Mouse (Mus musculus): ENCODE data around the gene Dnah8. TPM values are rescaled to one million over a fixed set of nuclear protein-coding genes. Genes with fewer than 3 reads are reported as not detected.

Dnah8 gene
- polyA plus RNA-seq, 1 experiment from 2014 or later, result 9.8 TPM

- WGBS, result 81% methylated on average over 7 of the region's 7 CpGs
- ATAC-seq, result no peak
These were observed 200.3 kb downstream of the Dnah8 start for GRCm38 (mm10) chr17:30824473-30824872.

DNA sequence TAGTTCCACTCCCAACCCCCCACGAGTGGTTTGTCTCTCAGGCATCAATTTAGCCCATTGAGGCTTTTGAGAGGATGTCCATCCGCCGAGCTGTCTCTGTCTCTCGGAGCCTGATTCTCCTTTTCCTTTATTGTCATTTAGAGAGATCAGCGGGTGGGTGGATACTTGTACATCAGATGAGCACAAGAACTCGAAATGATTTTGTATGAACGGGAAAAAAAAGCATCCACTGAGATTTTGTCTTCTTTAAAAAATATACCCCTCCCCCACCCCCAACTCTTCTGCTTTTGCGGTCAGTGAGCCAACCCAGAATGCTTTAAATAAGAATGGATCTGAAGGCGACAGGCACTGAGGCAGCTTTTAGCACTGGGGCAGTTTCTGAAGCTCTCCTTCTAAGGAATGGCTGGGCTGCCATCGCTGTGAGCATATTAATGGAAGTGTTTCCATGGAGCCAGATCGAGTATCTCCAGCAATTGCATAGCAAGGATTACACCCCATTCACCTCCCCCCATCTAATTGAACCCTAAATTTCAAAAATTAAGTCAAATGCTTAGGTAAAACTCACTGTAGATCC, 201.7 kb downstream of the Dnah8 start:
- WGBS, result 73% methylated on average over 11 of the region's 11 CpGs

More at GRCm38 (mm10) chr17:30824473-30824872, 200.3 kb downstream of the Dnah8 start:
- H3K4me1 ChIP-seq (ENCODE audit: insufficient read depth, low read depth, low read length), result no peaks in the 10 kb centered on the region; the same call in 1 of the 2 replicates
- H3K9ac ChIP-seq (replicated peaks; ENCODE audit: low read depth), result no peak overlapping the region
- no peaks in the 10 kb centered on the region for H3K9me3 ChIP-seq (ENCODE audit: low read length)
- no peaks in the 10 kb centered on the region for H3K36me3 ChIP-seq (ENCODE audit: insufficient read depth, low read length)
- no peak overlapping the region for H3K27ac ChIP-seq (ENCODE audit: low read length)
- DNase-seq (ENCODE audit: low spot score), result no peak
- H3K4me3 ChIP-seq (ENCODE audit: low read depth, low read length), result no peak overlapping the region
- TF ChIP-seq EP300 (IDR thresholded peaks at IDR 0.05) (no peak), CTCF (IDR thresholded peaks at IDR 0.05) (no peak)
- no peak overlapping the region for H3K4me2 ChIP-seq (replicated peaks; ENCODE audit: low read depth, low read length)
- H3K27me3 ChIP-seq (replicated peaks; ENCODE audit: insufficient read depth, low read length), result no peaks in the 10 kb centered on the region

GRCm38 (mm10) chr17:30831170-30831569, 207.0 kb downstream of the Dnah8 start:
- Histone ChIP-seq H3K27ac (ENCODE audit: low read length) (no peak overlapping the region), H3K36me3 (ENCODE audit: insufficient read depth, low read length) (no peaks in the 10 kb centered on the region), H3K4me2 (replicated peaks; ENCODE audit: low read depth, low read length) (no peak overlapping the region), H3K9me3 (ENCODE audit: low read length) (no peaks in the 10 kb centered on the region), H3K27me3 (replicated peaks; ENCODE audit: insufficient read depth, low read length) (no peaks in the 10 kb centered on the region), H3K4me3 (ENCODE audit: low read depth, low read length) (no peak overlapping the region), H3K9ac (replicated peaks; ENCODE audit: low read depth) (no peak overlapping the region), H3K4me1 (ENCODE audit: insufficient read depth, low read depth, low read length) (no peaks in the 10 kb centered on the region)
- TF ChIP-seq EP300 (IDR thresholded peaks at IDR 0.05) (no peak), CTCF (IDR thresholded peaks at IDR 0.05) (no peak)
- WGBS, result 94% methylated on average over 2 of the region's 2 CpGs
- ATAC-seq (no peak), DNase-seq (ENCODE audit: low spot score) (no peak)

More for the DNA sequence above, 201.7 kb downstream of the Dnah8 start:
- no peak for TF ChIP-seq EP300 (IDR thresholded peaks at IDR 0.05)
- TF ChIP-seq CTCF (IDR thresholded peaks at IDR 0.05), result no peak
- ATAC-seq (no peak), DNase-seq (ENCODE audit: low spot score) (no peak)
- no peak overlapping the region for H3K27ac ChIP-seq (ENCODE audit: low read length)
- no peaks in the 10 kb centered on the region for H3K9me3 ChIP-seq (ENCODE audit: low read length)
- no peak overlapping the region for H3K4me2 ChIP-seq (replicated peaks; ENCODE audit: low read depth, low read length)
- H3K36me3 ChIP-seq (ENCODE audit: insufficient read depth, low read length), result no peaks in the 10 kb centered on the region
- no peaks in the 10 kb centered on the region for H3K27me3 ChIP-seq (replicated peaks; ENCODE audit: insufficient read depth, low read length)
- H3K4me3 ChIP-seq (ENCODE audit: low read depth, low read length), result no peak overlapping the region
- no peaks in the 10 kb centered on the region; the same call in 1 of the 2 replicates for H3K4me1 ChIP-seq (ENCODE audit: insufficient read depth, low read depth, low read length)
- no peak overlapping the region for H3K9ac ChIP-seq (replicated peaks; ENCODE audit: low read depth)

- Histone ChIP-seq H3K9me3 (ENCODE audit: low read length) (no peaks in the 10 kb centered on the region), H3K27me3 (replicated peaks; ENCODE audit: insufficient read depth, low read length) (no peaks in the 10 kb centered on the region), H3K27ac (ENCODE audit: low read length) (no peak overlapping the region), H3K4me1 (ENCODE audit: insufficient read depth, low read depth, low read length) (no peaks in the 10 kb centered on the region), H3K4me2 (replicated peaks; ENCODE audit: low read depth, low read length) (no peak overlapping the region), H3K4me3 (ENCODE audit: low read depth, low read length) (no peak overlapping the region), H3K36me3 (ENCODE audit: insufficient read depth, low read length) (no peaks in the 10 kb centered on the region), H3K9ac (replicated peaks; ENCODE audit: low read depth) (no peak overlapping the region)
- TF ChIP-seq EP300 (IDR thresholded peaks at IDR 0.05) (no peak), CTCF (IDR thresholded peaks at IDR 0.05) (no peak)
- no peak for ATAC-seq
- 90% methylated on average over 4 of the region's 4 CpGs for WGBS
- DNase-seq (ENCODE audit: low spot score), result no peak
These were observed 211.3 kb downstream of the Dnah8 start for GRCm38 (mm10) chr17:30835419-30835818.

DNA sequence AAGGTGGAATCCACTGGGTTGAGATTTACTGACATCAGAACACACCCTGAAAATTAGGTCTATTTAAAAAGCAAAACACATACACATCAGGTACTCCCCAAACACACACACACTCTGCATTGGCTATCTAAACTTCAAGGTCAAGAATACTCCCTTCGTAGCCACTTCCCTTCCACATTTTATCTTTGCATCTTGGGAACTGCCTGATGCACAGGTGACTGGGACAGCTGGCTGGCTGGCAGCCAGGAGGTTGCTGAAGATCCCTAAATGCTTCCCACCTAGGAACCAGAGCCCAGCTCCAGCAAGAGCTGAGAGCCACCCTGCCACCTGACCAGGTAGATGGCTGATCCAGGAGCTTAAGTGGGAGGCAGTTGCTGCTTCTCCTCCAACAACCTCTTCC, 212.9 kb downstream of the Dnah8 start:
- TF ChIP-seq CTCF (IDR thresholded peaks at IDR 0.05), result no peak
- no peak overlapping the region for H3K9ac ChIP-seq (replicated peaks; ENCODE audit: low read depth)
- ATAC-seq (no peak), DNase-seq (ENCODE audit: low spot score) (no peak)
- H3K4me3 ChIP-seq (ENCODE audit: low read depth, low read length), result no peak overlapping the region
- no peaks in the 10 kb centered on the region for H3K9me3 ChIP-seq (ENCODE audit: low read length)
- WGBS, result 50% methylated on average over 1 of the region's 1 CpGs
- no peaks in the 10 kb centered on the region for H3K4me1 ChIP-seq (ENCODE audit: insufficient read depth, low read depth, low read length)
- no peaks in the 10 kb centered on the region for H3K27me3 ChIP-seq (replicated peaks; ENCODE audit: insufficient read depth, low read length)
- H3K4me2 ChIP-seq (replicated peaks; ENCODE audit: low read depth, low read length), result no peak overlapping the region
- H3K27ac ChIP-seq (ENCODE audit: low read length), result no peak overlapping the region
- no peaks in the 10 kb centered on the region for H3K36me3 ChIP-seq (ENCODE audit: insufficient read depth, low read length)

DNA sequence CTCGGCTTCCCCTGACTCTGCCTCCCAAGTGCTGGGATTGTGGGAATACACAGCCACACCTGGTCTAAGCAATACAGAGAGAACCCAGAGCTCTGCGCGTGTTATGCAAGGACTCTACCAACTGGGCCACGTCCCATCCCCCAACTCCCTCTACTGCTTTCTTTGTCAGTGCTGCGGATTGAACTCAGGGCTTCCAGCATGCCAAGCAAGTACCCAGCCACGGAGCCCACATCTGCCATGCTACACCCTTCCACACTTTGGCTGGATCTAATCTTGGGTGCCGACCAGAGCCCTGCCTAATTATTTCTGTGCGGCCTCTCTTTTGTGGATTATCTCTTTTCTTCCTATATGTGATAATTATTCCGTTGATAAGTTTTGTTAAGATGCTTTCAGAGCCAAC, 215.9 kb downstream of the Dnah8 start:
- Histone ChIP-seq H3K4me1 (ENCODE audit: insufficient read depth, low read depth, low read length) (no peaks in the 10 kb centered on the region), H3K27ac (ENCODE audit: low read length) (no peak overlapping the region), H3K4me3 (ENCODE audit: low read depth, low read length) (no peak overlapping the region), H3K9me3 (ENCODE audit: low read length) (no peaks in the 10 kb centered on the region), H3K4me2 (replicated peaks; ENCODE audit: low read depth, low read length) (no peak overlapping the region), H3K27me3 (replicated peaks; ENCODE audit: insufficient read depth, low read length) (no peaks in the 10 kb centered on the region), H3K36me3 (ENCODE audit: insufficient read depth, low read length) (no peaks in the 10 kb centered on the region), H3K9ac (replicated peaks; ENCODE audit: low read depth) (no peak overlapping the region)
- 79% methylated on average over 9 of the region's 9 CpGs for WGBS
- DNase-seq (ENCODE audit: low spot score) (no peak), ATAC-seq (no peak)
- TF ChIP-seq CTCF (IDR thresholded peaks at IDR 0.05), result no peak
- TF ChIP-seq EP300 (IDR thresholded peaks at IDR 0.05), result no peak

DNA sequence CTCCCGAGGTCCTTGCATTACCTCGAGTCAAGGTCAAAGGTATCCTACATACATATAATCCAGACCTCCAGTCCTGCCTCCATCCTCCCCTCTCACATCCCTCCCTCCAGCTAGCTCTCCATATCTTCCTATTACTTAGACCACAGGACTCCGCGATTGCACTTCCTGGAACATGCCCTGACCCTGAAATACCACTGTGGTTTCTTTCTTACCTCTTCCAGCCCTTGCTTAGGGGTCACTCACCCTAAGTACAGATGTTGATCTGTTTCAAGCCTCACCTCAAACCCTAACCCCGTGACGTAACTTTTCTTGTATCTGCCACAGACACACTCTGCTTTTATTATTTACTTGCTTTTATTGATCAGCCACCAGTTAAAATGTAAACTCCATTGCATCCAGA, 218.2 kb downstream of the Dnah8 start:
- no peak for DNase-seq (ENCODE audit: low spot score)
- Histone ChIP-seq H3K27ac (ENCODE audit: low read length) (no peak overlapping the region), H3K4me3 (ENCODE audit: low read depth, low read length) (no peak overlapping the region), H3K4me2 (replicated peaks; ENCODE audit: low read depth, low read length) (no peak overlapping the region), H3K9me3 (ENCODE audit: low read length) (no peaks in the 10 kb centered on the region), H3K36me3 (ENCODE audit: insufficient read depth, low read length) (no peaks in the 10 kb centered on the region), H3K9ac (replicated peaks; ENCODE audit: low read depth) (no peak overlapping the region), H3K27me3 (replicated peaks; ENCODE audit: insufficient read depth, low read length) (no peaks in the 10 kb centered on the region), H3K4me1 (ENCODE audit: insufficient read depth, low read depth, low read length) (no peaks in the 10 kb centered on the region)
- TF ChIP-seq CTCF (IDR thresholded peaks at IDR 0.05), result no peak
- TF ChIP-seq EP300 (IDR thresholded peaks at IDR 0.05), result no peak
- WGBS, result 72% methylated on average over 6 of the region's 6 CpGs
- no peak for ATAC-seq
